Mouse (Mus musculus): ENCODE results near the gene P2rx7. TPM values are rescaled to one million over a fixed set of nuclear protein-coding genes. Genes with fewer than 3 reads are reported as not detected.
"Not testable (repeated sequence)": the region's sequence is repeated elsewhere in the genome, so short reads cannot be mapped to it uniquely, and the experiment has no call there.

Gene P2rx7
- polyA plus RNA-seq, 1 experiment, result 1.4 TPM

DNA sequence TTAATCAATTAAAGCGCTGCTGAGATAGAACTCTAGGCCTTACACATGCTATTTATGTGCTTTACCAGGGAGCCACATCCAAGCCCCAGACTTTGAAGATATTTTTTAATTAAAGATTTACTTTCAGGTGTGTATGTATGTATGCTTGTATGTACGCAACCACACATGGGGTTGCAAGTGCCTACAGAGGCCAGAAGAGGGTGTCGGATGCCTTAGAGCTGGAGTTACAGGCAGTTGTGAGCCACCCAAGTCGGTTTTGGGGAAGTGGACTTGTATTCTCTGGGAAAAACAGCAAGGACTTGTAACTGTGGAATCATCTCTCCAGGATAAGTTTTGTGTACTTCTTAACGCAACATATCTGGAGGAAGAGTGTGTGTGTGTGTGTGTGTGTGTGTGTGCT, 3.7 kb upstream of the P2rx7 start:
- Histone ChIP-seq H3K27ac (ENCODE audit: insufficient read depth, low read length) (no peak overlapping the region), H3K4me3 (ENCODE audit: insufficient read depth, low read length) (no peak overlapping the region), H3K4me1 (ENCODE audit: control insufficient read depth, insufficient read depth, low read length) (peaks cover 5% of the 10 kb centered on the region)
- TF ChIP-seq CTCF (IDR thresholded peaks at IDR 0.05; ENCODE audit: borderline replicate concordance, insufficient read depth, low read length) (no peak), POLR2A (IDR thresholded peaks at IDR 0.05; ENCODE audit: low read depth, low read length) (no peak)

DNA sequence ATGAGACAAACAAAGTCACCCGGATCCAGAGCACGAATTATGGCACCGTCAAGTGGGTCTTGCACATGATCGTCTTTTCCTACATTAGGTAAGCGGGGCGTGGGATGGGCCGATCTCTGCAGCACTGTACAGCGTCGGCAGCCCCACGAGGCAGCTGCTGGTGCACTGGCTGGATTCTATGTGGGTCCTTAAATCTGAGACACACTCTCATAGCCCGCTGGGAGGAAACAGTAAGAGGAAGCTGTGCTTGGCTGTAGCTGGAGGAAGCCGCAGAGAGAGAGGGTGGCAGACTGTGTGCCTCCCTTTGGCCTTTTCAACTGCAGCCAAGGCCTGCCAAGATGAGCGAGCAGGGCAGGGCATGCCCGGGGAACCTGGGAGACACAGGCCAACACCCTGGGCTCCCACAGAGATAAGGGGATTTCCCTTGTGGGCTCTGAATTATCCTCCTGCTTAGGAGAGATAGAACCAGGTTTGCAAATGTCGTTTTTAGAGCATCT, 448 bp downstream of the P2rx7 start:
- Histone ChIP-seq H3K27ac (ENCODE audit: insufficient read depth, low read length) (no peak overlapping the region), H3K4me3 (ENCODE audit: insufficient read depth, low read length) (no peak overlapping the region), H3K4me1 (ENCODE audit: control insufficient read depth, insufficient read depth, low read length) (no peaks in the 10 kb centered on the region)
- TF ChIP-seq CTCF (IDR thresholded peaks at IDR 0.05; ENCODE audit: borderline replicate concordance, insufficient read depth, low read length), result no peak
- no peak for TF ChIP-seq POLR2A (IDR thresholded peaks at IDR 0.05; ENCODE audit: low read depth, low read length)

DNA sequence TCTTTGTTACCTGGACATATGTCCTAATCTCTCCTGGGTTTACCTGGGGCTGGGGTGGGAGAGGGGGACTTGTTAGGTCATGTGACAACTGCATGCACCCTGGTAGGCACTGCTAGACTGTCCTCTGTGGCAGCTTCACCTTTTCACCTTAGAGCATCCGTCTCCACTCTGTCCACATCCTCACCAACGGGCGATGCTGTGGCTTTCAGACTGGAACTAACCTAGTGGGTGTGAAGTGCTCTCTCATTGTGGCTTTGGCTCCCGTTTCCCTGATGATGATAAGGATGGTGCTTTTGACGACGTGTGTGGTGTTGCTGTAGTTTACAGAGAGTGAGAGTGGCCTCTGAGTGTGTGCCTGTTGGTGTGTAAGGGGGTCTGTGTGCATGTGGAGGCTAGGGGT, 1.6 kb downstream of the P2rx7 start:
- TF ChIP-seq CTCF (IDR thresholded peaks at IDR 0.05; ENCODE audit: borderline replicate concordance, insufficient read depth, low read length), result no peak
- TF ChIP-seq POLR2A (IDR thresholded peaks at IDR 0.05; ENCODE audit: low read depth, low read length), result no peak
- Histone ChIP-seq H3K27ac (ENCODE audit: insufficient read depth, low read length) (no peak overlapping the region), H3K4me1 (ENCODE audit: control insufficient read depth, insufficient read depth, low read length) (peaks cover 5% of the 10 kb centered on the region), H3K4me3 (ENCODE audit: insufficient read depth, low read length) (no peak overlapping the region)

DNA sequence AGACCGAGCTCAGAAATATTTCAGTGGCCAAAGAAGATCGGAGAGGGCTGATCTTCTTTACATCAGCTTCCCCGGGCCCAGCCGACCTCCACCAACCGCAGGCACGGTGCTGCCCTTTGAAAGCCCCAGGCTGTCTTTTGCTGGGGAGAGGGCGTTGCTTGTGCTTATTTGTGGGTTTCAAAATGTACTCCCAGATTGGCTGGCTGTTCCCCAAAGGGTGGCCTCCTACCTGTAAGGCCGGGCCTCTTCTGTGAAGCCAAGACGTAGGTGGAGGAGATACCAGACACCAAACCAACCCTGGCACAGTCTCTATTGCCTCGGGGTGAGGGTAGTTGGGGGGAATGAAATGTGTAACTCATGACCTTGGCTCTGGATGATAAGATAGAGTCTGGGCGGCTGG, 2.3 kb downstream of the P2rx7 start:
- TF ChIP-seq POLR2A (IDR thresholded peaks at IDR 0.05; ENCODE audit: low read depth, low read length) (no peak), CTCF (IDR thresholded peaks at IDR 0.05; ENCODE audit: borderline replicate concordance, insufficient read depth, low read length) (no peak)
- no peak overlapping the region for H3K4me3 ChIP-seq (ENCODE audit: insufficient read depth, low read length)

DNA sequence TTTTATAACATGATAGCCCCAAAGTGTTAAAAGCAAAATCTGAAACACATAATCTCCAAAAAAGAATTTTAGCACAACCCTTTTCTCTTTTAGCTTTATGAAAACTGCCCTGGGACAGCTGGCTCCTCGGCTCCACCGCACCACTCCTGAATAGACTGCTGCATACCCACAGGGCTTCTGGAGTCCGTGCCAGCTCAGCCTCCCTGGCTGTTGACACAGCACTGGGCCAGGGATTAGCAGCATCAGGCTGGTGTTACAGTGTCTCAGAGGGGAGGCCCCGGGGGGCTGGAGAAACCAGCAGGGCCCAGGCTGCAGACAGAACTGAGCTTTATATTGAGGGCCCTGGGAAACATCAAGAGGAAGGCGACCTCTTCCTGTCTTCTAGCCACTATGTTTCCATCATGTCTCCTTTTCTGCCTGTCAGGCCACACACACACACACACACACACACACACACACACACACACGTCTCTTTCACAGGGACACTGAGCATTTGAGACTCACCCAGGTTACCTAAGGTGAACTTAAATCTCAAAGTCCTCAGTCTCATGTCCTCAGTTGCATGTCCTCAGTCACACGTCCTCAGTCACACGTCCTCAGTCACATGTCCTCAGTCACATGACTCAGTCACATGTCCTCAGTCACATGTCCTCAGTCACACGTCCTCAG, 3.7 kb downstream of the P2rx7 start:
- no peak overlapping the region for H3K27ac ChIP-seq (ENCODE audit: insufficient read depth, low read length)
- peaks cover 5% of the 10 kb centered on the region for H3K4me1 ChIP-seq (ENCODE audit: control insufficient read depth, insufficient read depth, low read length)
- H3K4me3 ChIP-seq (ENCODE audit: insufficient read depth, low read length), result no peak overlapping the region
- no peak for TF ChIP-seq POLR2A (IDR thresholded peaks at IDR 0.05; ENCODE audit: low read depth, low read length)
- no peak for TF ChIP-seq CTCF (IDR thresholded peaks at IDR 0.05; ENCODE audit: borderline replicate concordance, insufficient read depth, low read length)

More for the DNA sequence above, 2.3 kb downstream of the P2rx7 start:
- Histone ChIP-seq H3K27ac (ENCODE audit: insufficient read depth, low read length) (no peak overlapping the region), H3K4me1 (ENCODE audit: control insufficient read depth, insufficient read depth, low read length) (peaks cover 5% of the 10 kb centered on the region)

DNA sequence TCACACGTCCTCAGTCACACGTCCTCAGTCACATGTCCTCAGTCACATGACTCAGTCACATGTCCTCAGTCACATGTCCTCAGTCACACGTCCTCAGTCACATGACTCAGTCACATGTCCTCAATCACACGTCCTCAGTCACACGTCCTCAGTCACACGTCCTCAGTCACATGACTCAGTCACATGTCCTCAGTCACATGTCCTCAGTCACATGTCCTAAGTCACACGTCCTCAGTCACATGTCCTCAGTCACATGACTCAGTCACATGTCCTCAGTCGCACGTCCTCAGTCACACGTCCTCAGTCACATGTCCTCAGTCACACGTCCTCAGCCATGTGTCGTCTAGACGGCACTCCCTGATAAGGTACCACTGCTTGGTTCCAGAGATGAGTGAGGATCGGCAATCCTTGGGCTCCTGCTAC, 4.3 kb downstream of the P2rx7 start:
- not testable (repeated sequence) for H3K4me3 ChIP-seq (ENCODE audit: insufficient read depth, low read length); H3K27ac ChIP-seq (ENCODE audit: insufficient read depth, low read length); H3K4me1 ChIP-seq (ENCODE audit: control insufficient read depth, insufficient read depth, low read length)

DNA sequence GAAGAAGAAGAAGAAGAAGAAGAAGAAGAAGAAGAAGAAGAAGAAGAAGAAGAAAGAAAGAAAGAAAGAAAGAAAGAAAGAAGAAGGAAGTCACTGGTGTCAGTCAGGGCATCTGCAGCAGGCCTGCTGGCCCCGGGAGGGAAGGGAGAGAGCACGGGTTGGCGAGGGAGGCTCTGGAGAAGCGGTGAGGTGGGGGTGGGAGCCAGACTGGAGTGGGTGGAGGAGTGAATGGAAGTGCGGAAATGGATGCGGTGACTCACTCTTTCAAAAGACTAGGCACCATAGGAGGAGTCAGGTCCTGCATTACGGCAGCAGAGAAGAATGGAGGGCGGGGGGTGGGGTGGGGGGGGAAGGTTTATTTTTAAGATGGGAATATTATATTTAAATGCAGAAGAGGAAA, 5.6 kb downstream of the P2rx7 start:
- H3K4me3 ChIP-seq (ENCODE audit: insufficient read depth, low read length), result no peak overlapping the region
- TF ChIP-seq CTCF (IDR thresholded peaks at IDR 0.05; ENCODE audit: borderline replicate concordance, insufficient read depth, low read length) (no peak), POLR2A (IDR thresholded peaks at IDR 0.05; ENCODE audit: low read depth, low read length) (no peak)
- peaks cover 8% of the 10 kb centered on the region for H3K4me1 ChIP-seq (ENCODE audit: control insufficient read depth, insufficient read depth, low read length)
- H3K27ac ChIP-seq (ENCODE audit: insufficient read depth, low read length), result 0 out of 2 replicates have a peak overlapping the region, but pooled peaks have one; percentile 23

DNA sequence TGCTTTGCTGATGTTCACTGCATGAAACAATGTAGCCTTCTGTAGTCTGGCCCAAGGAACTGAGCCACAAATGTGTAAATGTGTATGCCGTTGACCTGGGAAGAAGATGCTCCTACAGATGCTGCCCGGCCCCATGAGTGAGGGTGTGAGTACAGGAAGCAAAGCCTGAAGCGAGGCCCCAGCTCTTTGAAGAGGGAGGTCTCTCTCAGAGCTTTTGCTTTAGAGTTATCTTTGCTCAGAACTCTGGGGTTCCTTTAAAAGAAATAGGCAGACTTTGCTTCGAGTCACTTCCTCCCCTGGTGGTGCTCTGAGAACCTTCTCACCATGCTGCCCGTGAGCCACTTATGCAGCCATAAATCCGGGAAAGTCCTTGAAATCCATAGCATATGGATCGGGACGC, 6.4 kb downstream of the P2rx7 start:
- TF ChIP-seq POLR2A (IDR thresholded peaks at IDR 0.05; ENCODE audit: low read depth, low read length) (no peak), CTCF (IDR thresholded peaks at IDR 0.05; ENCODE audit: borderline replicate concordance, insufficient read depth, low read length) (no peak)
- Histone ChIP-seq H3K4me3 (ENCODE audit: insufficient read depth, low read length) (no peak overlapping the region), H3K27ac (ENCODE audit: insufficient read depth, low read length) (no peak overlapping the region), H3K4me1 (ENCODE audit: control insufficient read depth, insufficient read depth, low read length) (peaks cover 8% of the 10 kb centered on the region)

DNA sequence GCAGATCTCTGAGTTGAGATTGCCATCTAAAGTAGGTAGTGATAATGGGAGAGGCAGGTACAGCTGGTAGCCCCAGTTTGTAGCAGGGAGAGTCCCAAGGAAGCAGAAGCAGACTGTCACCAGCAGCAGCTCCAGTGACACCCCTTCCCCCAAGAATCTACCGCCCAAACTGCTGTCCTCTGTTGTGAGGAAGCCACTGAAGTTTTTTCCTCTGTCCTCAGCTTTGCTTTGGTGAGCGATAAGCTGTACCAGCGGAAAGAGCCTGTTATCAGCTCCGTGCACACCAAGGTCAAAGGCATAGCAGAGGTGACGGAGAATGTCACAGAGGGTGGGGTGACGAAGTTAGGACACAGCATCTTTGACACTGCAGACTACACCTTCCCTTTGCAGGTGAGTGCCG, 8.8 kb downstream of the P2rx7 start:
- Histone ChIP-seq H3K4me3 (ENCODE audit: insufficient read depth, low read length) (no peak overlapping the region), H3K27ac (ENCODE audit: insufficient read depth, low read length) (no peak overlapping the region), H3K4me1 (ENCODE audit: control insufficient read depth, insufficient read depth, low read length) (peaks cover 8% of the 10 kb centered on the region)
- no peak for TF ChIP-seq POLR2A (IDR thresholded peaks at IDR 0.05; ENCODE audit: low read depth, low read length)
- TF ChIP-seq CTCF (IDR thresholded peaks at IDR 0.05; ENCODE audit: borderline replicate concordance, insufficient read depth, low read length), result no peak

DNA sequence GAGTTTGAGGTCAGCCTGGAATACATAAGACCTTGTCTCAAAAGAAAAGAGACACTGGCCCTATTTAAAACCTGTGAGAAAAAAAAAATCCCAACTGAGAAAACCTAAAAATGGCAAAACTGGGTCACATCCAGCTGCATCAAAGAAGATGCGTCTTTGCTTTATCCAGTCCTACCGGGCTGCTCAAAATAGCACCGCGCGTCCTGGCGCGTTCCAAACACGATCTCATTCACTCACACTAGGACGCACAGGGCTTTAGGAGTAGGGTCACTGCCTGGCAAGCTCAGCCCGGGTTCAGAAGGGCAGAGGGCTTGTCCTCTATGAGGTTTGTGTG, 9.4 kb downstream of the P2rx7 start:
- H3K4me3 ChIP-seq (ENCODE audit: insufficient read depth, low read length), result no peak overlapping the region
- TF ChIP-seq POLR2A (IDR thresholded peaks at IDR 0.05; ENCODE audit: low read depth, low read length), result no peak
- peaks cover 8% of the 10 kb centered on the region for H3K4me1 ChIP-seq (ENCODE audit: control insufficient read depth, insufficient read depth, low read length)
- H3K27ac ChIP-seq (ENCODE audit: insufficient read depth, low read length), result peak overlapping the region; percentile 41
